Mouse (Mus musculus) heart, adult 2 months (tissue): ENCODE data around the gene Plekha6.

Experiments
- CTCF ChIP-seq: fragments of 200-600 bp; IDR thresholded peaks from 2 replicates; pipeline ENCODE4 v1.8.1; 2022; ENCODE audit warnings: antibody characterized with exemption, mild to moderate bottlenecking, moderate library complexity
- POLR2A ChIP-seq: fragments of 200-500 bp; IDR thresholded peaks from 2 replicates; pipeline ENCODE4 v1.6.1; 2011; ENCODE audit warnings: mild to moderate bottlenecking, low read depth, low read length, control low read depth; ENCODE audit not compliant: insufficient read depth

DNA sequence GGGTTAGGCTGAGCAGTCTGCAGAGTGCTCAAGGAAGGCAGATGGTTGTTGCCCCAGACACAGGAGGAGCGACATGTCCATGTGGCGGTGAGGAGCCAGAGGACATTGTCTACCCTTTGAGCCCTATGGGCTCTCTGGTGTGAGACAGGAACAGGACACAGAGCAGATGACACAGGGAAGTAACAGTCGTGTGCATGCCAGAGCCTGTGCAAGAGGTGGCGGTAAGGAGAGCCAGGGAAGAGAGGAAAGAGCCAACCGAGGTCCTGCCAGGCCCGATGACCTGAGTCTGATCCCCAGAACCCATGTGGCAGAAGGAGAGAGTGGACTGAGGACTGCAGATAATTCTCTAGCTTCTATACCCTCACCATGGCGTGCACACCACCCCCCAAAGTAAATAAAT, 99.1 kb downstream of the Plekha6 start:
- no peak for TF ChIP-seq CTCF
- no peak for TF ChIP-seq POLR2A
